Mouse (Mus musculus): ENCODE data around the gene Tbc1d1. TPM values are rescaled to one million over a fixed set of nuclear protein-coding genes. Genes with fewer than 3 reads are reported as not detected.
A peak's percentile ranks its signal among the peaks of the same experiment; 100 is the strongest.
"Not testable (repeated sequence)": the region's sequence is repeated elsewhere in the genome, so short reads cannot be mapped to it uniquely, and the experiment has no call there.

Gene Tbc1d1
- polyA plus RNA-seq, 1 experiment from 2014 or later, result 23.0 TPM

DNA sequence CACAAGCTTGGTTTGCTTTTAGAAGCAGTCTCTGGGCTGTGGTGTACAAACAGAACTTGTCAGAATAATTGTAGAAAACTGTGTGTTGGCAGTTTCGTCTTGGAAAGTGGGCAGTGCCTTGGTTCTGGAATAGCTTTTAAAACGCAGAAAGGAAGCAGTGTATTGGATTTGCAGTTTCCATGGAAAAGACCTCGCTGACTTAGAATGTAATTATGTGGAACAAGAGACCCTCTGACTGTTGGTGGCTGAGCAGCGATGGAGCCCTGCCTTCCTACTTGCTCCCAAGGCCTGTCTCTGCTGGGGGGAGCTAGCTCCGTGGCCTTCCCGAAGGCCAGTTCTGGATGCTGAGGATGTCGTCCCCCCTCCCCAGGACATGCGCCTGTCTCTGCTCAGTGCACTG, 168.8 kb downstream of the Tbc1d1 start:
- WGBS, result 87% methylated on average over 8 of the region's 8 CpGs
- no peak overlapping the region for H3K4me2 ChIP-seq
- no peak overlapping the region for H3K27ac ChIP-seq
- no peak for ATAC-seq (replicated peaks; ENCODE audit: insufficient number of reproducible peaks, insufficient read depth, low FRiP score, low read depth)
- no peak overlapping the region for H3K4me3 ChIP-seq
- no peaks in the 10 kb centered on the region for H3K27me3 ChIP-seq
- H3K9me3 ChIP-seq (replicated peaks), result no peaks in the 10 kb centered on the region
- peaks cover 8% of the 10 kb centered on the region; the same call in 1 of the 2 replicates for H3K36me3 ChIP-seq
- no peak overlapping the region for H3K9ac ChIP-seq
- H3K4me1 ChIP-seq (replicated peaks), result peaks cover 30% of the 10 kb centered on the region

DNA sequence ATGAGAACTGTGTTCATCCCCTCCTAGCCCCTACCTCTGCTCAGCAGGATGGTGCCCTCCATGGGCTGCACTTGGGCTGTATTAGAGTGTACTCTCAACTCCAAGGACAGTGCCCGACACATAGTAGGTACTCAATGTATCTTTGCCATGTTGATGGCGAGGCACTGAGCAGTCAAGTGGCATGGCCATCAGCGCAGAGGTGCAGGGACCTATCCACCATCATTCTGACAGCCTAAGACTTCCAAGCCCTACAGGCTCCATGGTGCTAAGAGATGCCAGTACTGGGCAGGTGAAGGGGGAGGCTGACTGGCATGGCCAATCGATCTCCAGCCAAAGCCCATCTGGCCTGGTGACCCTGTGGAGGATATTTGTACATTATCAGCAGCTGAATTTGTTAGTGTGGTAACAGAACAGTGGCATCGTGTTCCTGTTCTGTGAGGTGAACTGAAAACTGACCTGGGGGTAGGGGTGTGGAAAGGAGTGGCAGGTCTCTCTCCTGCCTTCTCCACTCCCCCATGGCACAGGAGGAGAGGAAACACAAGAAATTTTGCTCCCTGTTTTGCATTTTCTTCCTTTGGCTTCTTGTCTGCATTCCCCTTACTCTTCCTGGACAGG, 169.7 kb downstream of the Tbc1d1 start:
- peak overlapping the region; percentile 59 for H3K27ac ChIP-seq
- ATAC-seq (replicated peaks; ENCODE audit: insufficient number of reproducible peaks, insufficient read depth, low FRiP score, low read depth), result no peak
- H3K36me3 ChIP-seq, result peaks cover 8% of the 10 kb centered on the region; the same call in 1 of the 2 replicates
- no peak overlapping the region for H3K9ac ChIP-seq
- WGBS, result 78% methylated on average over 5 of the region's 5 CpGs
- H3K27me3 ChIP-seq, result no peaks in the 10 kb centered on the region
- H3K9me3 ChIP-seq (replicated peaks), result no peaks in the 10 kb centered on the region
- H3K4me2 ChIP-seq, result no peak overlapping the region
- H3K4me3 ChIP-seq, result no peak overlapping the region
- peaks cover 28% of the 10 kb centered on the region for H3K4me1 ChIP-seq (replicated peaks)

DNA sequence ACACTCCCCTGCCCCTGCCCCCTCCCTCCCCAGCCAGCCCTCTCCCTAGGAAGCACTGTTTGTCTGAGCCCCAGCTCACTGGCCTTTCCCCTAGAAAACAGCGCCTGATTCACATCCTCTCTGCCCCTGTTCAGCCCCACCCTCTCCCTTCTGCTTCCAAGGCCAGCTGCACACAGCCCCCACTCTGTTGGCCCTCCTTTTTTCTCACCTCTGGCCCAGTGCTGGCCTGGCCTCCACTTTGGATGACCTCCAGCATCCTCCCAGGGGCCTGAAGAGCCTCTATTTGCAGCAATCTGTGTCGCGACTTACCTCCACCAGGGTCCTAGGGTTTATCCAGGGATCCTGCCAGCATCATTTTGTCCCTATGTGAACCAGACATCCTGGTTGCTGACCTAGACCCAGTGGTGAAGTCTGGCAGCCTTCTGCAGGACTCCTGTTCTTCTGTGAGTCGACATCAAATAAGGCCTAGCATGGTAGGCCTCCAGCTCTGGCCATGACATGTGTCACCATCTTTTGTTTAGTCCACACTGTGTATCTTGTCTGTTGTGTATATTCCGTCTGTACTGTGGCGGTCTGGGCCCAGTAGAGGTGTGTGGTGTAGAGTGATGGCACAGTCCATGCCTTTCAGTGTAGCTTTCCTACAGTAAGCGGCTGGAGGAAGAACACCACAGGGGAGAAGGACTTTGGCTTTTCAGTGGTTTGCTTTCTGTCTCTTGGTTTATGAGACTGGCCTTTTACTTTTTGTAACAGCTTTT, 170.5 kb downstream of the Tbc1d1 start:
- peak overlapping the region; percentile 59 for H3K27ac ChIP-seq
- H3K4me3 ChIP-seq, result no peak overlapping the region
- peaks cover 26% of the 10 kb centered on the region for H3K4me1 ChIP-seq (replicated peaks)
- WGBS, result 57% methylated on average over 7 of the region's 7 CpGs
- H3K27me3 ChIP-seq, result no peaks in the 10 kb centered on the region
- no peak overlapping the region for H3K9ac ChIP-seq
- peak; percentile 77 for ATAC-seq (replicated peaks; ENCODE audit: insufficient number of reproducible peaks, insufficient read depth, low FRiP score, low read depth)
- peaks cover 8% of the 10 kb centered on the region; the same call in 1 of the 2 replicates for H3K36me3 ChIP-seq
- H3K4me2 ChIP-seq, result no peak overlapping the region
- H3K9me3 ChIP-seq (replicated peaks), result no peaks in the 10 kb centered on the region

DNA sequence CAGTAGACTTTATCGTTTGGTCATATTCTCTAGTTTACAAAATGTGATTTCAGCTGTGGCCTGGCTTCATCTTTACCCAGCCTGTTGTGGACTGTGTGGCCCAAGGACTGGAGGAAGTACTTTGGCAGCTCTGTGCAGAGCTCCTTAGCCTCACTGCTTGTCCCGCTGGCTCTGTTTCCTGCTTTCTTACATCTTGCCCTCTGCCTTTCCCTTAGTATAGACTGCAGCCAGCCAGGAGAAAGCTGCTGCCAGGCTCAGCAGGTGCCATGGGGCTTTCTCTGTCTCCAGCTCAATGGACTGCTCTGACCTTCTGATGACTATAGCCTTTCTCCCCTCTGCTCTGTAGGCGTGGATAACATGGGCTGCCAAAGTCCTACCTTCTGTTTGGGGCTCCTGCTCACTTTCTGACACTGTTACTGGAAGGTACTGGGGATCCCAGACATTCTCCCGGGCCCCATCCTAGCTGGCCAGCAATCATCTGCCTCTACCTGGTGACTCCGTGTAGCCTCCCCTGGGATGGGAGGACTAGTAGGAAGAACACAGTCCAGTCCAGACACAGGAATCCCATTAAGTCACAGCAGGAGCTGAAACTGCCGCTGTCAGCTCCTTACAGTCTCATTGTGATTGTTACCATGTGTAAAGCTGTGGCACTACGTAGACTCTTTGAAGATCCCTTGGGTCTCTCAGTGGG, 171.3 kb downstream of the Tbc1d1 start:
- Histone ChIP-seq H3K27me3 (no peaks in the 10 kb centered on the region), H3K4me3 (no peak overlapping the region), H3K4me2 (no peak overlapping the region), H3K36me3 (peaks cover 8% of the 10 kb centered on the region; the same call in 1 of the 2 replicates), H3K9me3 (replicated peaks) (no peaks in the 10 kb centered on the region), H3K27ac (no peak overlapping the region), H3K4me1 (replicated peaks) (peaks cover 25% of the 10 kb centered on the region), H3K9ac (no peak overlapping the region)
- 85% methylated on average over 7 of the region's 7 CpGs for WGBS
- no peak for ATAC-seq (replicated peaks; ENCODE audit: insufficient number of reproducible peaks, insufficient read depth, low FRiP score, low read depth)

DNA sequence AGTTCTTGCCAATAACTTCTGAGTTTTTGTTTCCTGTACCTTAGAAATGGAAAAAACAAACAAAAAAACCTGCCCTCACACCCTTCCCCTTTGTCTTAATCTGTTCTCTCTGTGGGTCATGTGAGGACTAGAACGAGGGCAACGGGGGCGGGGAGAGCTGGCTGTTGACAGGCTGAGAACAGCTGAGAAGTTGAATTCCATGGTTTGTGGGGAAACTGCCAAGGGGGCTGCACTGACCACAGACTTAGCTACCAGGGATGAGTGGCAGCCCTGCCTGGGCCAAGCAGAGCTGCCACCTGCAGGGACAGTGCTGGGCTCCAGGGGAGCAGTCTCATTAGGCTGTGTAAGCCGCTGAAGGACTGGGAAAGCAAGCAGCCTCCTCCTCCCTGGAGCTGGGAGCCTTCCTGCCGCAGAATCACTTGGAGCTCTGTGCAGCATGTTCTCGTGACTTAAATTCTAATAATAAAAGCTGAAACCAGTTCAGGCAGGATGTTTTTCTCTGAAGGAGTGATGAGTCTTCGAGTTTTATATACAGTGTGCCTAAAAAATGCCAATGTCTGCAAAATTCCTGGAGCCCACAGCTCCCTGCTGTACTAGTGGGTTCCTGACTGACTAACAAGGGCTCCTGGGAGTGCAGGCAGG, 180.8 kb downstream of the Tbc1d1 start:
- Histone ChIP-seq H3K4me1 (replicated peaks) (peaks cover 26% of the 10 kb centered on the region), H3K4me2 (0 out of 2 replicates have a peak overlapping the region, but pooled peaks have one; percentile 12), H3K36me3 (peaks cover 10% of the 10 kb centered on the region; the same call in 1 of the 2 replicates), H3K4me3 (no peak overlapping the region), H3K9me3 (replicated peaks) (no peaks in the 10 kb centered on the region), H3K9ac (no peak overlapping the region), H3K27me3 (no peaks in the 10 kb centered on the region), H3K27ac (peak overlapping the region; percentile 68)
- 19% methylated on average over 7 of the region's 7 CpGs for WGBS
- peak; percentile 84 for ATAC-seq (replicated peaks; ENCODE audit: insufficient number of reproducible peaks, insufficient read depth, low FRiP score, low read depth)

DNA sequence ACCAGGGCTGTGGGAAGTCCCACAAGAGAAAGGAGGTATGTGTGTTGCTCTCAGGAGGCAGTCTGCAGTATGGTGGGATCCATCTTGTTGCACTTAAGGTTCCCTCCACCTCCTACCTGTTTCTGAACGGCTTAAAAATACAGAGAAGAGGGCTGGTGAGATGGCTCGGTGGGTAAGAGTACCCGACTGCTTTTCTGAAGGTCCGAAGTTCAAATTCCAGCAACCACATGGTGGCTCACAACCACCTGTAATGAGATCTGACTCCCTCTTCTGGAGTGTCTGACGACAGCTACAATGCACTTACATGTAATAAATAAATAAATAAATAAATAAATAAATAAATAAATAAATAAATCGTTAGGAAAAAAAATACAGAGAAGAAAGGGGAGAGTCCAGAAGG, 182.7 kb downstream of the Tbc1d1 start:
- ATAC-seq (replicated peaks; ENCODE audit: insufficient number of reproducible peaks, insufficient read depth, low FRiP score, low read depth); H3K9me3 ChIP-seq (replicated peaks); H3K27me3 ChIP-seq; H3K36me3 ChIP-seq; H3K4me3 ChIP-seq; H3K27ac ChIP-seq; H3K4me2 ChIP-seq; H3K9ac ChIP-seq: not testable (repeated sequence)
- WGBS, result 83% methylated on average over 6 of the region's 6 CpGs
- peaks cover 29% of the 10 kb centered on the region for H3K4me1 ChIP-seq (replicated peaks)

DNA sequence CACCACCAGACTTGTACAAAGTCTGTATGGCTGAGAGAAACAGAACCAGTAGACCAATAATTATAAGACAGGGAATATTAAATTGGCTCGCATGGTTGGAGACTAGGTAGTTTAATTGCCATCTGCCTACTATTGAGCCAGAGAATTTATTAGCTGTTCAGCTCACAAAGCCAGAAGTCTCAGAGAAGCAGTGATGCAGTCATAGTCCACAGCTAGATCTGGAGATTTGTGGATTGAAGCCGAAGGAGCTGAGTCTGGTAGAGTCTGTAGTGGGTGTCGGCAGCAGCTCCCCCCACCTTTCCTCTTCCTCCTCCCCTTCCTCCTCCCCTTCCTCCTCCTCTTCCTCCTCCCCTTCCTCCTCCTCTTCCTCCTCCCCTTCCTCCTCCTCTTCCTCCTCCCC, 184.3 kb downstream of the Tbc1d1 start:
- H3K36me3 ChIP-seq, result peaks cover 12% of the 10 kb centered on the region
- no peaks in the 10 kb centered on the region for H3K27me3 ChIP-seq
- no peak overlapping the region for H3K4me2 ChIP-seq
- 93% methylated on average over 3 of the region's 3 CpGs for WGBS
- ATAC-seq (replicated peaks; ENCODE audit: insufficient number of reproducible peaks, insufficient read depth, low FRiP score, low read depth), result no peak
- H3K4me1 ChIP-seq (replicated peaks), result peaks cover 44% of the 10 kb centered on the region
- H3K27ac ChIP-seq, result no peak overlapping the region
- H3K9me3 ChIP-seq (replicated peaks), result no peaks in the 10 kb centered on the region
- no peak overlapping the region for H3K4me3 ChIP-seq
- H3K9ac ChIP-seq, result no peak overlapping the region

DNA sequence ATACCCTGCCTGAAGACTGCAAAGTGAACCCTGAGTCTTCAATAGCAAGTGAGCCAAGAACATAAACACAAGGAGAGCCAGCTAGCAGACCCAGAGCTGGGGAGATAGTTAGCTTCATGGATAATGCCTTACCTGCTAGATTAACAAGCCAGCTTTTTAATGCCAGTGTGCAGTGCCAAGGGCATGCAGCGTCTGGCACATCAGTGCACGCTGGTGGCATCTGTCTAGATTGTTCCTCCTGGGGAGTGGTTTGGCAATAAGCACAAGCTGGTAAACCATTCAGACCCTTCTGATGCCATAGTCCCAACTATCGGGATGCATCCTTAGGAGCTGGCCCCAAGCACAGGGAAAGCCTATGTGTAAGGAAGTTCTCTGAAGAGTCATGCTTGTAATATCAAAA, 185.6 kb downstream of the Tbc1d1 start:
- H3K4me1 ChIP-seq (replicated peaks), result peaks cover 53% of the 10 kb centered on the region
- H3K27ac ChIP-seq, result no peak overlapping the region; the same call in 1 of the 2 replicates
- no peak for ATAC-seq (replicated peaks; ENCODE audit: insufficient number of reproducible peaks, insufficient read depth, low FRiP score, low read depth)

DNA sequence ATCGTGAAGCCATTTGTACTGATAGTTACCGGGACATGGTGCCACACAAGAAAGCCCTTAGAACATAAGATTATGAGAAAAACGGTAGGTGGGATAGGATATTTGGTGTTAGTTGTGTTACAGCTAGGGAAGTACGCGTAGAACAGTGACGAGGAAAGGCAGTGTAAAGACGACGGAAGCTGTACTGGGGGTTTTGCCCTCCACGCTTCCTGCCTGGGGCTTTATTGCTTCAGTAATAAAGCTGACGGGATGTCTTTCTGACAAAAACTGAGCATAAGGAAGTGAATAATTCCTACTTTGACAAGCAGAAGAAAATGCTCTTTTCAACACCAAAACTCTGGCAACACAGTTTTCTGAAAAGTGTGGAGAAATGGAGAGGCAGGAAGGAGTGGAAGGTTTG, 186.0 kb downstream of the Tbc1d1 start:
- H3K36me3 ChIP-seq, result peaks cover 13% of the 10 kb centered on the region
- no peak for ATAC-seq (replicated peaks; ENCODE audit: insufficient number of reproducible peaks, insufficient read depth, low FRiP score, low read depth)
- no peaks in the 10 kb centered on the region for H3K9me3 ChIP-seq (replicated peaks)
- WGBS, result 83% methylated on average over 10 of the region's 10 CpGs
- H3K4me3 ChIP-seq, result no peak overlapping the region
- H3K4me2 ChIP-seq, result no peak overlapping the region
- H3K27ac ChIP-seq, result no peak overlapping the region; the same call in 1 of the 2 replicates
- H3K4me1 ChIP-seq (replicated peaks), result peaks cover 49% of the 10 kb centered on the region
- H3K9ac ChIP-seq, result no peak overlapping the region
- no peaks in the 10 kb centered on the region for H3K27me3 ChIP-seq

More for the DNA sequence above, 185.6 kb downstream of the Tbc1d1 start:
- H3K4me2 ChIP-seq, result no peak overlapping the region
- peaks cover 13% of the 10 kb centered on the region for H3K36me3 ChIP-seq
- no peak overlapping the region for H3K9ac ChIP-seq
- no peaks in the 10 kb centered on the region for H3K9me3 ChIP-seq (replicated peaks)
- H3K27me3 ChIP-seq, result no peaks in the 10 kb centered on the region
- 90% methylated on average over 3 of the region's 3 CpGs for WGBS
- no peak overlapping the region for H3K4me3 ChIP-seq

DNA sequence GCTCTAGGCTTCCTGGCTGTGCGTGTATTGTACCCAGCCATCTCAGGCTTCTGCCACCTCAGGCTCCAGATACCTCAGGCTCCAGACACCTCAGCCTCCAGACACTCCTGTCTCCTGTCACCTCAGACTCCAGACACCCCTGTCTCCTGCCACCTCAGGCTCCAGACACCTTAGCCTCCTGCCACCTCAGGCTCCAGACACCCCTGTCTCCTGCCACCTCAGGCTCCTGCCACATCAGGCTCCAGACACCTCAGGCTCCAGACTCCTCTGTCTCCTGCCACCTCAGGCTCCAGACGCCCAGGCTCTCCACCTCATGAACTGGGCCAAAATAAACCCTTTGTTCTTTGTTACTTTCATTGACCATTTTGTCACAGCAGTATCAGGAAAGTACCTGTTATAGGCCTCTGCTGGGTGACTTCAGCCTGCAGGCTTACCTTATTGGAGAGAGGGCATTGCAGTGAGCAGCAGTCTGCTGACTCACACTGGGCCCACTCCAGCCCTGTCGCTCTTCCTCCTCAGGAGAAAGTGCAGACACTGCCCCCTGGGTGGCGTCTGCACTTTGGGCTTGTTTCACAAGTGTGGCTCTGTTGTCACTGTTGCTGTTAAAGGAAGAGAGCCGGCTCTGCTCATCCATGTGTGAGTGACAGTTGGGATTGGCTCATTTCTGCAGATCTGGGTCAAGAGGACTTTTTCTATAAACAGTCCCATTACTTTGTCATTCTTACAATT, 188.0 kb downstream of the Tbc1d1 start:
- H3K36me3 ChIP-seq, result peaks cover 13% of the 10 kb centered on the region
- 40% methylated on average over 5 of the region's 5 CpGs for WGBS
- H3K4me1 ChIP-seq (replicated peaks), result peaks cover 41% of the 10 kb centered on the region
- no peak overlapping the region for H3K9ac ChIP-seq
- no peaks in the 10 kb centered on the region for H3K27me3 ChIP-seq
- H3K27ac ChIP-seq, result peak overlapping the region; percentile 48
- no peak overlapping the region for H3K4me2 ChIP-seq
- ATAC-seq (replicated peaks; ENCODE audit: insufficient number of reproducible peaks, insufficient read depth, low FRiP score, low read depth), result peak; percentile 53; the same call in 1 of the 2 replicates
- no peaks in the 10 kb centered on the region for H3K9me3 ChIP-seq (replicated peaks)
- no peak overlapping the region for H3K4me3 ChIP-seq
